Mouse (Mus musculus) lung, embryonic 14.5 days (tissue): Measurements from ENCODE around the gene Crocc. TPM values are rescaled to one million over a fixed set of nuclear protein-coding genes. Genes with fewer than 3 reads are reported as not detected.

Source experiments
- ATAC-seq: fragments of 200-750 bp; cut with Nextera tagmentation; 2 replicates; pipeline ENCODE4 v1.8.0; 2017; ENCODE audit warnings: mild to moderate bottlenecking, moderate TSS enrichment, moderate library complexity; ENCODE audit not compliant: insufficient read depth
- DNase-seq: peaks from one replicate; pipeline ENCODE4 v3.0.0-alpha.2; 2015
- H3K27ac ChIP-seq: fragments of 300-500 bp; sonication (generic); 2 replicates; pipeline ENCODE4 v1.5.1; 2014; ENCODE audit warnings: low read depth, mild to moderate bottlenecking, moderate library complexity
- H3K27me3 ChIP-seq: fragments of 300-500 bp; sonication (generic); 2 replicates; pipeline ENCODE4 v1.6.1; 2014; ENCODE audit warnings: low read length, control low read depth; ENCODE audit not compliant: insufficient read depth
- H3K36me3 ChIP-seq: fragments of 300-500 bp; sonication (generic); 2 replicates; pipeline ENCODE4 v1.6.1; 2014; ENCODE audit warnings: control low read depth; ENCODE audit not compliant: insufficient read depth
- H3K4me1 ChIP-seq: fragments of 300-500 bp; sonication (generic); 2 replicates; pipeline ENCODE4 v1.6.1; 2014; ENCODE audit warnings: antibody characterized with exemption, control low read depth; ENCODE audit not compliant: insufficient read depth
- H3K4me2 ChIP-seq: fragments of 300-500 bp; sonication (generic); 2 replicates; pipeline ENCODE4 v1.6.1; 2014; ENCODE audit warnings: mild to moderate bottlenecking
- H3K4me3 ChIP-seq: fragments of 300-500 bp; sonication (generic); 2 replicates; pipeline ENCODE4 v1.5.1; 2014; ENCODE audit warnings: low read depth, low read length
- H3K9ac ChIP-seq: fragments of 300-500 bp; sonication (generic); 2 replicates; pipeline ENCODE4 v1.6.1; 2014
- H3K9me3 ChIP-seq: fragments of 300-500 bp; sonication (generic); 2 replicates; pipeline ENCODE4 v1.6.1; 2016; ENCODE audit warnings: low read depth, low read length, control low read depth
- CTCF ChIP-seq: IDR thresholded peaks from 2 replicates; pipeline ENCODE4 v1.5.1; 2016; ENCODE audit warnings: antibody characterized with exemption, low read depth
- WGBS: fragments of 180-500 bp; shearing (Covaris S2); extraction: QIAGEN DNeasy Blood & Tissue Kit; methylation state at CpG from one replicate; pipeline ENCODE4 v1.1.7; 2014; 5-methylcytosine and 5-hydroxymethylcytosine counted together
- polyA plus RNA-seq: library from polyadenylated mRNA; unstranded; fragments of >200 nt; fragmentation: Nextera tagmentation; extraction: Ambion mirVana; gene quantifications from 2 replicates; pipeline ENCODE4 v1.2.1, GENCODE M21; 2014

Gene Crocc
- polyA plus RNA-seq, 1 experiment from 2014 or later, result 9.8 TPM

DNA sequence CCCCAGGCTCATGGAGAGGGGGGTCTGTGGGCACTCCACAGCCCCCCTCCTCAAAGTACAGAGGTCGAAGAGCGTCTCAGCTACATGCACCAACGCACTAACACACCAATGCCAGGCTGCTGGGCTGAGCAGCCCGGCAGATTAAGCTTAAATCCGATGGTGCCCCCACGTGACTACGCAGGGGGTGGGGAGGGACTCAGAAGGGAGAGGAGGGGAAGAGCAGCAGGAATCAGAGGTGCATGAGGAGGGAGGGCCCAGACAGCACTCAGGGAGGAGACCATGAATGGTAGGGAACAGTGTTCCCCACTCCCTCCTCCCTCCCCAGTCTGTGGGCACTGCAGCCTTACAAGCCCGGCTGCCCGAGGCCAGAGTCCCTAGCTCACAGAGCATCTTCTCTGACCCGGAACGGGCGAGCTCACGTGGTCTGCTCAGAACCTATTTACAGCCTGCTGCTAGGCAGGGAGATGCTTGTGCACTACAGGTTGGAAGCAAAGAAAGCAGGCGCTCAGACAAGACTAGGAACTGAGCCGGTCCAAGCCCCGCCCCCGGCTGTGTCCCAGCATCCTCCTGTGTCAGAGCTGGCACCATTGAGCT lies 6.7 kb downstream of the Crocc start:
- Histone ChIP-seq H3K27ac (no peak overlapping the region), H3K4me3 (no peak overlapping the region), H3K9ac (no peak overlapping the region), H3K9me3 (no peaks in the 10 kb centered on the region), H3K27me3 (no peaks in the 10 kb centered on the region), H3K36me3 (peaks cover 30% of the 10 kb centered on the region), H3K4me1 (no peaks in the 10 kb centered on the region), H3K4me2 (no peak overlapping the region)
- ATAC-seq (no peak), DNase-seq (peak; percentile 20)
- no peak for TF ChIP-seq CTCF
- WGBS, result 42% methylated on average over 17 of the region's 17 CpGs

GRCm38 (mm10) chr4:141053138-141053537 lies 7.2 kb downstream of the Crocc start:
- ATAC-seq (no peak), DNase-seq (no peak)
- no peak overlapping the region for H3K4me2 ChIP-seq
- H3K36me3 ChIP-seq, result peaks cover 31% of the 10 kb centered on the region
- no peaks in the 10 kb centered on the region for H3K4me1 ChIP-seq
- H3K4me3 ChIP-seq, result no peak overlapping the region
- H3K9ac ChIP-seq, result no peak overlapping the region
- no peaks in the 10 kb centered on the region for H3K9me3 ChIP-seq
- H3K27me3 ChIP-seq, result no peaks in the 10 kb centered on the region
- H3K27ac ChIP-seq, result no peak overlapping the region
- 52% methylated on average over 8 of the region's 8 CpGs for WGBS
- TF ChIP-seq CTCF, result no peak

GRCm38 (mm10) chr4:141052442-141052841 lies 7.9 kb downstream of the Crocc start:
- no peak overlapping the region for H3K4me2 ChIP-seq
- ATAC-seq (no peak), DNase-seq (no peak)
- no peaks in the 10 kb centered on the region for H3K27me3 ChIP-seq
- TF ChIP-seq CTCF, result no peak
- no peak overlapping the region for H3K27ac ChIP-seq
- peaks cover 27% of the 10 kb centered on the region for H3K36me3 ChIP-seq
- no peak overlapping the region for H3K4me3 ChIP-seq
- no peak overlapping the region for H3K9ac ChIP-seq
- no peaks in the 10 kb centered on the region for H3K9me3 ChIP-seq
- H3K4me1 ChIP-seq, result no peaks in the 10 kb centered on the region
- 84% methylated on average over 12 of the region's 12 CpGs for WGBS

DNA sequence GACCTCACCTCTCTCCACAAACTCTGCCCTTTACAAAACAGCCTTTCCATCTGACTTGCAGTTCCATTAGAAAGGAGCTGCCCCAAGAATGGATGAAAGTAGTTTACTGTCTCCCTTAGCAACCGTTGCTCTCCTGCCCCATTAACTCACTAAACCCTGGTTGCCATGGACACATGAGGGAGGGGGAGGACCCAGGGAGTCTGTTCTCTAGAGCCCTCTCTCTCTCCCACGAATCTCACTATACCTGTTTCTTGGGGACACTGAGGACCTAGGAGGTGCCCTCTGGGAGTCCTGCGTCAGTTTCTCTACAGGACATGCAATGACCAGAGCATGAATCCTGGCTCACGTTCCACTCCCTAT lies 10.9 kb downstream of the Crocc start:
- ATAC-seq (no peak), DNase-seq (peak; percentile 62)
- Histone ChIP-seq H3K4me3 (no peak overlapping the region), H3K9me3 (no peaks in the 10 kb centered on the region), H3K36me3 (peaks cover 20% of the 10 kb centered on the region; the same call in 1 of the 2 replicates), H3K4me1 (no peaks in the 10 kb centered on the region), H3K27me3 (no peaks in the 10 kb centered on the region), H3K27ac (no peak overlapping the region), H3K4me2 (no peak overlapping the region), H3K9ac (no peak overlapping the region)
- 46% methylated on average over 4 of the region's 4 CpGs for WGBS
- TF ChIP-seq CTCF, result no peak

- H3K9me3 ChIP-seq, result no peaks in the 10 kb centered on the region
- H3K27me3 ChIP-seq, result no peaks in the 10 kb centered on the region
- H3K4me1 ChIP-seq, result no peaks in the 10 kb centered on the region
- H3K36me3 ChIP-seq, result peaks cover 20% of the 10 kb centered on the region; the same call in 1 of the 2 replicates
- H3K27ac ChIP-seq, result no peak overlapping the region
- no peak for DNase-seq
- TF ChIP-seq CTCF, result no peak
- no peak overlapping the region for H3K4me2 ChIP-seq
- H3K9ac ChIP-seq, result no peak overlapping the region
- WGBS, result 78% methylated on average over 17 of the region's 17 CpGs
- H3K4me3 ChIP-seq, result no peak overlapping the region
- ATAC-seq, result no peak
These were observed 11.4 kb downstream of the Crocc start for GRCm38 (mm10) chr4:141048810-141049475.

DNA sequence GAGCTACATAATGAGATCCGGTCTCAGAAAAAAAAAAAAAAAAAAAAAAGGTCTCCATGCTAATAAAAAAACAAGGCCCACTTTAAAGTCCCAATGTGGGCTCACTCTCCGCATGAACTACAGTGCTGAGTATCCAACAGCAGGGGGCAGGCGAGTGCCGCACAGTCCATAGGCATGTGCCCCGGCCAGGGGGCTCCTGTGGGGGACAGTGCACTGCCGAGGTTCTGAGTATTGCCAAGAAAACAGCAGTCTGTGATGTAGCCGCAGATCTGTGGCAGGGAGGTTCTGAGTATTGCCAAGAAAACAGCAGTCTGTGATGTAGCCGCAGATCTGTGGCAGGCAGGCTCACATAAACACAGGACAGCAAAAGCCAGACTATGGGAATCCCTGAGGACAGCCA lies 15.5 kb downstream of the Crocc start:
- Histone ChIP-seq H3K27me3 (no peaks in the 10 kb centered on the region), H3K4me2 (no peak overlapping the region), H3K9ac (no peak overlapping the region), H3K4me3 (no peak overlapping the region), H3K36me3 (peaks cover 34% of the 10 kb centered on the region; the same call in 1 of the 2 replicates), H3K27ac (0 out of 2 replicates have a peak overlapping the region, but pooled peaks have one; percentile 70), H3K9me3 (no peaks in the 10 kb centered on the region), H3K4me1 (0 out of 2 replicates have a peak, but pooled peaks cover 6% of the 10 kb centered on the region)
- TF ChIP-seq CTCF, result peak; percentile 96
- WGBS, result 10% methylated on average over 8 of the region's 8 CpGs
- peak; percentile 92 for ATAC-seq
- DNase-seq, result peak; percentile 95

GRCm38 (mm10) chr4:141041117-141041516 lies 19.2 kb downstream of the Crocc start:
- Histone ChIP-seq H3K36me3 (peaks cover 48% of the 10 kb centered on the region), H3K27ac (peak overlapping the region; percentile 18; the same call in 1 of the 2 replicates), H3K9me3 (no peaks in the 10 kb centered on the region), H3K27me3 (no peaks in the 10 kb centered on the region), H3K9ac (no peak overlapping the region), H3K4me2 (peak overlapping the region; percentile 25), H3K4me3 (no peak overlapping the region), H3K4me1 (0 out of 2 replicates have a peak, but pooled peaks cover 6% of the 10 kb centered on the region)
- peak; percentile 73 for DNase-seq
- TF ChIP-seq CTCF, result no peak
- ATAC-seq, result peak; percentile 16; the same call in 1 of the 2 replicates
- WGBS, result 41% methylated on average over 12 of the region's 12 CpGs
